Mouse (Mus musculus) c-Kit-positive CD71-positive TER-119-negative erythroid progenitor cells, embryonic 14.5 days (primary cell): ENCODE measurements around the gene Zfhx2.
A peak's percentile ranks its signal among the peaks of the same experiment; 100 is the strongest.

Experiments
- DNase-seq: peaks from one replicate; pipeline ENCODE4 v3.0.0-alpha.2; 2013; ENCODE audit warnings: low read depth

Zfhx2 gene

DNA sequence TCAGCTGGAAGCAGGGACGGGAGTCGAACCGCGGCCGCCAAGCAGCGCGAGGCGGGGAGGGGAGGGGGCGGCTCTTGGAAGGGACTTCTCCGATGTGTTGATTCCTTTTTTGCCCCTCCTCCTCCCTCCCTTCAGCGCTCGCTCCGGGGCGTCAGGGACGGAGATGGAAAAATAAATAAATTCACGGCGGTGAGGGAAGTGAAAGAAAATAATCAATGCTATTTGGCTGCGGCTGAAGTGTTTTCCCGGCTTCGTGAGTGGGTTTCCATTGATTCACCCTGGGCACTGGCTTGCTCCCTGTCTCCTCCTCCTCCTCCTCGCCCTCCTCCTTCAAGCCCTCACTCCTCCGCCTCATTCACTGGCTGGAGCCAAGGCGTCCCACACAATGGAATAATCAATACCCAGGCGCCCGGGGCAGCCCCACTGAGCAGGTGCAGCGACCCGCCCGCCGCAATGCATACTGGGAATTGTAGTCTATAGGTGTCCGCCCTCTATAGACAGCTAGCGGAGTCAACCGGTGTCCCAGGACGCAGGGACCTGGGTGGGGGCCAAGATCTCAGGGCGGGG is at the start of gene Zfhx2:
Gene Zfhx2, minus strand, starts transcription at position 314 of the 567 bp plus-strand sequence.
- peak; percentile 92 for DNase-seq

GRCm38 (mm10) chr14:55139313-55139712 is 47.2 kb upstream of the Zfhx2 start:
- no peak for DNase-seq

DNA sequence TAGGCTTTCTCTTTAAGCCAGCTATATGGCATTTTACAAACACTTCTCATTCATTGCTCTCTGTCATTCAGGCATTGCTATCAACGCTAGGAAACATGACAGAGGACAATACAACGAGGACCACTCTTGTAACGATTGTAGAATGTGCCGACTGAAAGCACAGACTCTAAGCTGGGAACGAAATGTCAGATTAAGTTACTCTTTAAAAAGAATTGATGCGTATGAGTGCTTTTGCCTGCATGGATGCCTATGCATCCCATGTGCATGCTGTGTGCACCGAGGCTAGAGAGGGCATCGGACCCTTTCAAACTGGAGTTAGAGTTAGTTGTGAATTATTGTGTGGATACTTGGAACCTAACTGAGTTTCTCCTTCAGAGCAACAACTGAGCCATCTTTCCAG is 43.6 kb upstream of the Zfhx2 start:
- DNase-seq = no peak

DNA sequence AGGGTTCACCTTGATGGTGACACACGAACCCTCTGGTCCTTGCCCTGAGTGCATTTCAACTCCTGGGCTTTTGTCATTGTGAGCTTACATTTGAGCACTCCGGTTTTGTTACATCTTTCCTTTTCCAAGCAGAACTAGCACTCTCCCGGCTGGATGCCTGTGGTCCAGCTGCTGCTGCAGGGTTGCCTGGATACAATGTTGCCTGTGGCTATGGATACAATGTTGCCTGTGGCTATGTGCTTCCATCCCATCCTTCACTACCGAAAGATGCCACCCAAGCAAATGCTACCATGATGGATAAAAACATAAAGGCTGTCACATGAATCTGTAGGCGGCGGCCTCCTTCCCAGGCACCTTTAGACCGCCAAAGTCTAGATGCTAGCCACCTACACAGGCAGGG is 34.4 kb upstream of the Zfhx2 start:
- DNase-seq = no peak

DNA sequence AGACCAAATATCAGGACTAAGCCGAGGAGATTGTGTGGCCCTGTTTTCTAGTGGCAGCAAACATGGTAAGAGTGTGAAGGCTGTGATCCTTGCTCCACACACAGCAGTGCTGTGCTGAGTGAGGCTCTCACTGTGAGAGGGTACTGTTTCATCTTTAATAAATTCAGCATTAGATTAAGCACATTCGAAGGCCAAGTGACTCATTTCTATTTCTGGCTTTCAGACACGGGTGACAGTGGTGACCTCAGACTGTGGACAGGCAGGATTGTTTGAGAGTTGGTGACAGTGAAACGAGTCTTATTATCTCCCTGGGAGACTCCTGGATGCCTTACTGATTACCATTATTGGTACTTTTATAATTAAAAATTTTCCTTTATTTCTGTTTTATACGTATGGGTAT is 33.6 kb upstream of the Zfhx2 start:
- no peak for DNase-seq

DNA sequence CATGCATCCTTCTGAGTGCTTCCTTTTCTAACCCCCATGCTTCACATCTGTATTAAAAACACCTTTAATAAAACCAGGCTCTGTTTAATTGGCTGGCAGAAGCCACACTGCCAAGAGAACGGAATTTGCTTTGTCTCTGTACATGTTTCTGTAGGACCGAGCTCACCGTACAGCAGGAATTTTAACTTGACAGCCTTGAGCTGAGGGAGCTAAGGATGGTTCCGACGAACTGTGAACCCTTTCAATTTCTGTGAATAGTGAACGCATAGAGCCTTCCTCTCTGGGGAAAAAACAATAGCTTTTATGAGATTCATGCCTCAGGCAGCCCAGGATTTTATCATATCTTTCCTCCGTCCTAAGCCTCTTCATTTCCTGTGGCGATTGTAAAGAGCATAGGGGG is 30.2 kb upstream of the Zfhx2 start:
- DNase-seq = no peak

DNA sequence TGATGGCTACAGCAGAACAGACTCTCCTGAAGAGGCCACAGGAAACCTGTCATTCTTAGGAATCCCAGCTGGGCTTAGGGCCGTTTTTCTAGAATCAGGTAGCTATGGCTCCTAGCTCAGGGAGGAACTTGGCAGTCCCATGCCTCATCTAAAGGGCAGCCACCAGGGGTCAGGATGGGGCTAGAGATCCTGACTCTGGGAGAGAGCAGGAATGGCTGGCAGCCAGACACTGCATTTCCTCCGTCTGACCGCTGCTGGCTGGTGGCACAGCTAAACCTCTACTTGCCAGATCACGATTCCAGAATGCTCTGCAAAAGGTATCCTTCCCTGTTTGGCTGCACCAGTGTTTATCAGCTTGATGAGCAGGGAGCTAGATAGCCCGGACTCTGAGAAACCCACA is 29.8 kb upstream of the Zfhx2 start:
- DNase-seq = no peak

- DNase-seq = no peak
These were observed 27.5 kb upstream of the Zfhx2 start for GRCm38 (mm10) chr14:55119421-55120134.

GRCm38 (mm10) chr14:55118852-55119251 is 26.7 kb upstream of the Zfhx2 start:
- no peak for DNase-seq

DNA sequence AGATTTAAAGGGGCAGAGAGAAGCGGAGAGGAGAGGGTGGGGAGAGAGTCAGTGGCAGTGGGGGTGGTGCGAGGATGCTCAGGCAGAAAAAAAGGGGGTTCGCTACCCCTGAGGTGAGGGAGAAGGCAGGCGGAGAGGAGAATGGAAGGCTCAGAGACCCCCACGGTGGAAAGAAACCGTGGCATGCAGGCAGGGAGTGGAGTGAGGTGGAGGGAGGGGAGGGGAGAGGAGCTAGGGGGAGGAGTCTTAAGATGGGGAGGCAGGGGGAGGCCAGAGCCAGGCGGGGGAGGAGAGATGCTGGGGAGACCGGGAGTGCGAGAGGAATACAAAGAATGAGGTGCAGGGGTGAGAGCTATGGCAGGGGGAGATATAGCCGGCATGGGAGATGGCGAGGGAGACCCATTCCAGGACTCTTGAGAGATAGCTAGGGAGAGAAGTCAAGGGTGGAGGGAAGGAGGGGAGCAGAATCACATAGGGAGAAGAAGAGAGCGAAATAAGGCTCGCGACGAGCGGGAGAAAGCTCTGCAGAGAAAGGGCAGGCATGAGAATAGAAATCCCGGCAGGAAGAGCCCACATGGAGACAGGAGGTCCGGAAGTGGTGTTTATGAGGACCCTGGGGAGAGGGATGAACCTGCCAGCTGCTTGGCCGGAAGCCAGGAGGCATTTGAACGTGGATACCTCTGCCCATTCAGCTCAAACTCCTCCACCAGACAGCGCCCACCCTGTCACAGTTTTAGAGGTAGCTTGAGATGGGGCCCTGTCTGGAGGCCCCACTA is 24.5 kb upstream of the Zfhx2 start, which contains the start of gene Jph4:
Gene Jph4, minus strand, starts transcription at position 511 of the 776 bp plus-strand sequence.
- DNase-seq = no peak

DNA sequence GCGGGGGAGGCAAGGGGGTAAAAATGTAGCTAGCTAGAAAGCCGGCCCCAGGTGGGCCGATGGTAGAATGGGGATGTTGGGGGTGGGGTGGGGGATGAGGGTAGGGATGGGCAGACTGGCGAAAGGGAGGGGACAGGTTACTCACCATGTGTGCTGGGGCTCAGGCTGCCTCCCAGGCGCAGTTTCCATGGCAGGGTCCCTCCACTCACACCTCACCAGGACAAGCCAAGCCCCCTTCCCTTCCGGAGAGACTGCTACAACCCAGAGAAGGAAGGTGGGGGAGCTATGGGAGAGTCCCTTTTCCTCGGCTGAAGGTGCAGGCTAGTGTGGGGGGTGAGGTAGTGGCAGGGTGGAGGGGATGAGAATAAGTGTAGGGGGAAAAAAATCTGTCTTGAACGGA is 23.7 kb upstream of the Zfhx2 start:
- DNase-seq = no peak

- DNase-seq = no peak
These were observed 22.9 kb upstream of the Zfhx2 start for GRCm38 (mm10) chr14:55114759-55115701.

GRCm38 (mm10) chr14:55113975-55114645 is 22.0 kb upstream of the Zfhx2 start:
- no peak for DNase-seq

DNA sequence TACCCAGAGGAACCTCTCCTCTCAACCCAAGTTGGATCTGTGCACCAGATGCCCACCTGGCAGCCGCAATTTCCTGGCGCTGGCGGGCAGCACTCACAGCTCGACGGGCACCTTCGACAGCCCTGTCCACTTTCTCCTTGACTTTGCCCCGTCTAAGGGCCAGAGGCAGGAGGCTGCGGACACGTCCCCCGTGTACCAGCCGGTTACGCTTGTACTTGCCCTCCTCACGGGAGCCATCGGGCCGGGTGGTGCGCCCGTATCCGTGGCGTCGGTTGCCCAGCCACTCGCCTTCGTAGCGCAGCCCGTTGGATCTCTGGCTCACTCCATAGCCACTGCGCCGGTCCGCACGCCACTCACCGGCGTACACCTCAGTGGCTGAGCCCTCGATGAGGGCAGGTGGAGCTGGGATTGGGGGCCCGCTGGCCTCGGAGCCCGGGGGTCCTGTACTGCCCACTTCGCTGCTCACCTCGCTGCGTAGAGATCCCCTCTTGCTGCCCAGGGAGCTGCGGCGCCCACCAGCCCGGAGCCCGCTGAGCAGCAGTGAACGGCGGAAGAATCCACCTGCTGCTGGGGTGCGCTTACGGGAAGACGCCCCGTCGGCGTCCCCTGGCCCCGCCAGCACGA is 21.3 kb upstream of the Zfhx2 start:
- no peak for DNase-seq

- no peak for DNase-seq
These were observed 19.6 kb upstream of the Zfhx2 start for GRCm38 (mm10) chr14:55111720-55112119.

DNA sequence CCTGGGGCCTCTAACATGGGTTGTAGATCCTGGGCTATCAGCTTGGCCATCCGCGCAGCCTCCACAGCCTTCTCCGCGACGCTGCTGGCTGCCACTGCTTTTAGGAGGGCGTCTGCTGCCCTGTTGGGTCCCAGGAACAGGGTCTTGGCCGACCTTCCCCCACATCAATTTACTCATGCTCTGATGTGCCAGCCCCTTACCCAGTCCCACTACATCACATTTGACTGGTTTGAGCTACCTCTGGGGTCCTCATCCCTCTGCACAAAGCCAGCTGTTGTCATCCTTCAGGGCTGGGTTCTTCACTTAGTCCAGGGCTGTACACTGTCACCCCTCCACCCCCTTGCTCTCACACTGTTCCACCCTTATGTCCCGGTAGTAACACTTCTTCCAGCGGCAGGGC is 18.0 kb upstream of the Zfhx2 start:
- DNase-seq = no peak

DNA sequence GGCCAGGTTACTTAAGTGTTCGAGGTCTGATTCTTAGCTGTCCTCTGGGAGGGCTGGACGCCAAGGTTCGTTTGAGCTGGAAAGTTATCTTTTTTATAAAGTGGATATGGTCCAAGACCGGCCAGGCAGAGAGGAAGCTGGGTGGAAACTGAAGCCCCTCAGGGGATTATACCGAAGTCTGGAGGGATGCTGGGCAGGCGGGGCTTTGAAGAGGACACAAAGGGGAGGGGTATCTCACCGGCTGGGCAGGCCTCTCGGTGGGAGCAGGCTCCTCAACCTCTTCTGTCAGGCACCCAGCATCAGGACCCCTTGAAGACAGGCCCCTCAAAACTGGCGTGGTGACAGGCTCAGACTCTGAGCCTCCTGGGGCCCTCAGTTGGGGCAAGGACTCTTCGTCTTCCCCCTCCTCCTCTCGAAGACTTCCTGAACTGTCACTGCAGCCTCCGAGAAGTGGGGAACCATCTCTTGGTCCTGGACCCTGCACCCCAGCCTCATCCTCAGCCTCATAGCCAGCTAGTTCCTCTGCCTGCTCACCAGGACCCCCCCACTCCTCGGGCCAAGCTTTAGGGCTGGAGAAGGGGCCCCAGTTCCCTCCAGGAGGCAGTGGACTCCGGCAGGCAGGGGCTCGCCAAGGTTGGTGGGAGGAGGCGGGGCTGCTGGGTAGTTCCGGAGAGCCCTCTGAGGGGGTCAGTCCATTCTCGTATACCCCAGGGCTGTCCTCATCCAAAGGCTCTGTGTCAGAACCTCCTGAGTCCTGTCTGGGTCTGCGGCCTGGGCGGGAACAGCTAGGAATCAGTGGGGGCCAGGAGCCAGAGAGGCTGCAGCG is 17.1 kb upstream of the Zfhx2 start:
- no peak for DNase-seq

DNA sequence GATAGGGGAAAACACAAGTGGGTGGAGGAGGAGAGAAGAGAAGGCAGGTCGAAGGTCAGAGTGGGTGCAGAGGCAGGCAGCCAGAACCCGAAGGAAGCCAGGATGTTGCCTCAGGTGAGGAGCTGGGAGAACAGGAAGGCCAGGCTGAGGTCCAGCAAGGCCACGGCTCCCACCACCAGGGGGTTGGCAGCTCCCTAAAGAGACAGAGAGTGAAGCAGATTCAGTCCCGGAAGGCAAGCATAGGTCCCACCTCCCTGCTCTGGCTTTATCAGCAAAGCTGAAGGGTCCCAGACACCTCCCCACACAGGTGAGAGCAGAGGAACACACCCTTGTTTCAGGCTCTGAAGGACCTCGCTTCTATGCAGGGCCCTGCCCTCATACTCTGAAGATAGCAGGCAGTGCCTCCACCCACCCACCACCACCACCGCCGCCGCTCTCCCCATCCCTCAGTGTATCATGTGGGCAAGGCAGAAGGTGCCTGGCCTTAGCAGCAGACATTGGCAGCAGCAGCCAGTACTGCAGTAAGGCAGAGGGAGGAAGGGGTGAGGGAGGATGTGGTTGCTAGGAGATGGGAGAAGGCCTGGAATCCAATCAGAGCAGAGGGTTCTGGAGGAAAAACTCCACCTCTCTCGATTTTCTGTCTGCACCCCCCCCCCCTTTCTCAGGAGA is 16.2 kb upstream of the Zfhx2 start:
- no peak for DNase-seq

DNA sequence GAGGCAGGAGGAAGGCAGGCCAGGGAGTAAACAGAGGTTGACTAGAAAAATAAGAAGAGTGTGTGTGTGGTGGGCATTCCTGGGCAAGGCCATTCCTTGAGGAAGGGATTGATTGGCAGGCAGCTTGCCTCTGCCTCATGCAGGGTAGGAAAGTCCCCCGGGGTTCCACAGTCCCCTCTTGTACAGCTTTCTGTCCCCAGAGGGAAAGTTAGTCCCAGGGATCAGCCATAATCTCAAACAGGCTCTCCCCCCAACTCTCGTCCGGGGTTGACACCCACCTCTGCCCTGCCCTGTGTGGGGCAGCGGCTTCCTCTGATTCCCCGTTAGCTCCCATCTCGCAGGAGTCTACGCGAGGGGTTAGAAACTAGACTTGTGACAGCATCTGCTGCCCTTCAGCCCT is 14.9 kb upstream of the Zfhx2 start:
- DNase-seq = no peak
